In the genomic region with DNA sequence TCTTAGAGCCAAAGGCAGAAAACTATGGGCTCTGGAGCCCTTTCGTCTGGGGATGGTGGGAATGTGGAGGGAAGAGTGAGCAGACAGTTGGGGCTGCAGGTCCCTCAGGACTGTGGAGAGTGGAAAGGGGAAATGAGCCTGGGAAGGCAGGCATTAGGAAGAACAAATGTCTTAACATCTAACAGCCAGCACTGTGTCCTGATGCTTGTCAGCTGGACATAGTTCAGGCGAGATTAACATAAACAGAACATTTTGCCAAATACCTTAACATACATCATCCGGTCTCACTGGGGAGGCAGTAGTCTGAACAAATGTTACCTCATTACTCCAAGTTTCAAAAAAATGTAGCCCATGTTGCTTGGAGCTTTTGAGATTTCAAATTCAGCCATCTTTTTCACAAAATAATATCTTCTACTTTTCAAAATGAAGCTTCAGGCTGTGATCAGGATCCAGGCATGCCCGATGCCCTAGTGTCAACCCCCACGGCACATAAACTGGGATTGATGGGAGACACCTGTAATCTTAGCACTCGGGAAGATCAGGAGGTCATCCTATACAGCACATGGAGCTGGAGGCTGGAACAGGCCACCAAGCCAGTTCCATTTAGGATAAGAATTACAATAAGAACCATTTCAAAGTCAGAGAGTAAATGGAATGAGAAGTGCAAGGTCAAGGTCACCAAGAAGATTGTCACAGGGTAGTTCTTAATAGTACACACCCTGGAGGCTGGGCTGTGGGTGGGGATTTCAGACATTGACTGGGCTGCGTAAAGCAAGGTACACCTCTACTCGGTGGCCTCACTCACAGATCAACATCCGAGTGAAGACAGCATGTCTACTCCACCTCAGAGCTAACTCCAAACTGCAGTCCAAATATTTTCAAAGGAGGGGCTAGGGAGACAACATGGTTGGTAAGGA, we compare ENCODE assay signal across 18 mouse cellular contexts. TPM values are rescaled to one million over a fixed set of nuclear protein-coding genes. Genes with fewer than 3 reads are reported as not detected.
A peak's percentile ranks its signal among the peaks of the same experiment; 100 is the strongest.
DNase-seq lines count a peak whose midpoint lies in the region; ATAC-seq and TF ChIP-seq lines count a peak whose summit lies in the region.
"Had no signal": no experiment of that assay in that cellular context is flagged by ENCODE, and none has a peak within 500 bp of the region (broad histone marks: within the 10 kb centered on the region; RNA-seq: fewer than 3 reads in every experiment).

No protein-coding gene starts in this region.

- in situ Hi-C loops in ES-E14 (cut with MboI; ENCODE audit: low sequenced_read_pairs in 2 of 2, unreplicated experiment in 2 of 2), result no loop called here

- H3K4me2 ChIP-seq in lung, embryonic 14.5 days, result no peak overlapping the region
- H3K4me2 ChIP-seq in intestine, embryonic 14.5 days (ENCODE audit: low read length), result no peak overlapping the region
- H3K4me2 ChIP-seq: embryonic facial prominence, embryonic 12.5 days; liver, embryonic 12.5 days had no signal

- no peaks in the 10 kb centered on the region for H3K9me3 ChIP-seq in lung, embryonic 14.5 days (ENCODE audit: low read depth, low read length)
- no peaks in the 10 kb centered on the region for H3K9me3 ChIP-seq in ES-E14 (ENCODE audit: control insufficient read depth, insufficient read depth, low read depth, low read length)
- H3K9me3 ChIP-seq in intestine, embryonic 14.5 days (ENCODE audit: control insufficient read depth, low read length), result no peaks in the 10 kb centered on the region
- H3K9me3 ChIP-seq: embryonic facial prominence, embryonic 12.5 days; forebrain, embryonic 10.5 days; liver, embryonic 12.5 days had no signal

- ATAC-seq in lung, embryonic 14.5 days (ENCODE audit: insufficient read depth), result peak; percentile 65; the same call in 1 of the 2 replicates
- ATAC-seq in intestine, embryonic 14.5 days (replicated peaks; ENCODE audit: low FRiP score, low TSS enrichment, low read depth), result peak; percentile 70
- ATAC-seq: hindbrain, embryonic 16.5 days; liver, embryonic 12.5 days had no signal

- no peaks in the 10 kb centered on the region for H3K27me3 ChIP-seq in lung, embryonic 14.5 days (ENCODE audit: insufficient read depth, low read length)
- H3K27me3 ChIP-seq in intestine, embryonic 14.5 days (replicated peaks; ENCODE audit: control insufficient read depth, insufficient read depth, low read length), result no peaks in the 10 kb centered on the region
- H3K27me3 ChIP-seq: CH12.LX; embryonic facial prominence, embryonic 12.5 days; liver, embryonic 12.5 days; megakaryocyte, embryonic 14.5 days had no signal

- no peak for TF ChIP-seq CTCF in lung, embryonic 14.5 days (IDR thresholded peaks at IDR 0.05; ENCODE audit: low read depth)

- H3K4me3 ChIP-seq in lung, embryonic 14.5 days (ENCODE audit: low read depth, low read length), result no peak overlapping the region
- H3K4me3 ChIP-seq in ES-E14 (ENCODE audit: insufficient read depth in 1 of 2, low read depth in 1 of 2, low read length in 2 of 2, poor library complexity in 1 of 2, severe bottlenecking in 1 of 2), result no peak overlapping the region
- H3K4me3 ChIP-seq in intestine, embryonic 14.5 days (ENCODE audit: low read depth, low read length), result no peak overlapping the region
- H3K4me3 ChIP-seq: embryonic facial prominence, embryonic 12.5 days; forebrain, embryonic 10.5 days; liver, embryonic 12.5 days; megakaryocyte, embryonic 14.5 days had no signal

- no peak overlapping the region for H3K9ac ChIP-seq in lung, embryonic 14.5 days
- no peak overlapping the region for H3K9ac ChIP-seq in ES-E14 (ENCODE audit: insufficient read depth, low read depth, low read length, poor library complexity, severe bottlenecking)
- H3K9ac ChIP-seq in intestine, embryonic 14.5 days (ENCODE audit: low read length), result no peak overlapping the region
- H3K9ac ChIP-seq: embryonic facial prominence, embryonic 12.5 days; liver, embryonic 12.5 days had no signal

- 39% methylated on average over 9 of the region's 9 CpGs for WGBS in lung, embryonic 14.5 days
- WGBS in intestine, embryonic 14.5 days, result 28% methylated on average over 9 of the region's 9 CpGs

- H3K27ac ChIP-seq in lung, embryonic 14.5 days (ENCODE audit: low read depth), result no peak overlapping the region
- H3K27ac ChIP-seq in ES-E14 (ENCODE audit: insufficient read depth, low read depth, low read length, poor library complexity, severe bottlenecking), result no peak overlapping the region; the same call in 1 of the 2 replicates
- peak overlapping the region; percentile 73 for H3K27ac ChIP-seq in intestine, embryonic 14.5 days (ENCODE audit: low read depth)
- H3K27ac ChIP-seq: embryonic facial prominence, embryonic 12.5 days; forebrain, embryonic 10.5 days; liver, embryonic 12.5 days had no signal

- peaks cover 12% of the 10 kb centered on the region for H3K4me1 ChIP-seq in lung, embryonic 14.5 days (ENCODE audit: insufficient read depth)
- H3K4me1 ChIP-seq in ES-E14 (ENCODE audit: control insufficient read depth in 2 of 2, insufficient read depth in 2 of 2, low read length in 2 of 2, poor library complexity in 1 of 2), result peaks cover 5 to 7% of the 10 kb centered on the region in 2 experiments; a peak in 3 of 4 replicates
- H3K4me1 ChIP-seq in intestine, embryonic 14.5 days (replicated peaks; ENCODE audit: control insufficient read depth, insufficient read depth, low read length), result peaks cover 35% of the 10 kb centered on the region
- H3K4me1 ChIP-seq: liver, embryonic 12.5 days; megakaryocyte, embryonic 14.5 days had no signal

- no peaks in the 10 kb centered on the region for H3K36me3 ChIP-seq in lung, embryonic 14.5 days (ENCODE audit: insufficient read depth)
- no peaks in the 10 kb centered on the region for H3K36me3 ChIP-seq in ES-E14 (ENCODE audit: control insufficient read depth, insufficient read depth, low read length, poor library complexity, severe bottlenecking)
- H3K36me3 ChIP-seq in intestine, embryonic 14.5 days (ENCODE audit: control insufficient read depth, insufficient read depth, low read length), result no peaks in the 10 kb centered on the region
- H3K36me3 ChIP-seq: embryonic facial prominence, embryonic 12.5 days; forebrain, embryonic 10.5 days; liver, embryonic 12.5 days had no signal

- peak; percentile 70 for DNase-seq in lung, embryonic 14.5 days
- no peak for DNase-seq in lung, postnatal 14 days
- DNase-seq in ES-E14 (ENCODE audit: low read depth, low spot score), result peak; percentile 26
- DNase-seq in intestine, embryonic 14.5 days (ENCODE audit: low spot score), result no peak
- DNase-seq in kidney, postnatal 36 days, result peak; percentile 23 to 41
- DNase-seq in frontal cortex, postnatal 25 days (ENCODE audit: low spot score in 2 of 2), result no peak
- DNase-seq in adrenal gland, postnatal 10 days, result no peak
- DNase-seq in urinary bladder, adult 18-20 months (ENCODE audit: low spot score in 2 of 2), result no peak
- DNase-seq: cerebellum, postnatal 25 days; heart, adult 18-20 months; heart, postnatal 10 days; right cerebral cortex, postnatal 25 days had no signal

TF ChIP-seq in ES-E14, 5 proteins besides CTCF, POLR2A, EP300 and RAD21:
- TF ChIP-seq ZNF384 (IDR thresholded peaks at IDR 0.05; ENCODE audit: low read depth, low read length), result no peak
- no peak for TF ChIP-seq HCFC1 (IDR thresholded peaks at IDR 0.05; ENCODE audit: borderline replicate concordance, insufficient read depth, low read length)
- TF ChIP-seq MAFK (IDR thresholded peaks at IDR 0.05; ENCODE audit: insufficient read depth, low read depth, low read length), result no peak

RNA-seq across cellular contexts. Expression of a gene that starts 45.3 kb away (rescaled TPM):
- 25.5 and 26.2 TPM in 2 replicates for polyA plus RNA-seq in lung, embryonic 14.5 days (2014; fragmentation: Nextera tagmentation; extraction: Ambion mirVana)
- total RNA-seq in ES-E14 (2012; rRNA removed), result 10.0 and 12.0 TPM in 2 replicates
- polyA plus RNA-seq in intestine, embryonic 14.5 days (2014; fragmentation: Nextera tagmentation; extraction: Ambion mirVana), result 22.6 and 25.5 TPM in 2 replicates
- total RNA-seq in adrenal gland, postnatal 10 days (2021), result 10 to 100 TPM; 13.4 to 17.6 TPM
- total RNA-seq: CH12.LX had no signal

Comparison
In these comparisons a context has a peak if more than half of its experiments do, and no peak if none do; other contexts are left out.
1. DNase-seq: peak in lung, embryonic 14.5 days (single experiment), ES-E14 (single experiment) and kidney, postnatal 36 days (2 of 2); none in lung, postnatal 14 days (single experiment), intestine, embryonic 14.5 days (single experiment), frontal cortex, postnatal 25 days (0 of 2), adrenal gland, postnatal 10 days (single experiment) and urinary bladder, adult 18-20 months (0 of 2).